Mouse (Mus musculus): ENCODE measurements at regions not wholly inside any gene's neighbourhood (a gene's known extent, or its start where the extent isn't known, plus 50 kb on each side); places are given as distances from the start of the nearest gene placed in this dataset.
"Not testable (repeated sequence)": the region's sequence is repeated elsewhere in the genome, so short reads cannot be mapped to it uniquely, and the experiment has no call there.

GRCm38 (mm10) chr5:6590058-6590457 is 713.9 kb upstream of the Tex47 start:
- Histone ChIP-seq H3K4me3 (replicated peaks; ENCODE audit: low read length) (no peak overlapping the region), H3K4me1 (replicated peaks; ENCODE audit: control insufficient read depth, insufficient read depth, low read length) (no peaks in the 10 kb centered on the region), H3K9ac (replicated peaks; ENCODE audit: low read depth, low read length) (no peak overlapping the region), H3K4me2 (ENCODE audit: low read length) (no peak overlapping the region), H3K27ac (ENCODE audit: low read length) (no peak overlapping the region), H3K9me3 (ENCODE audit: control insufficient read depth, low read length) (no peaks in the 10 kb centered on the region), H3K36me3 (ENCODE audit: control insufficient read depth, insufficient read depth) (no peaks in the 10 kb centered on the region), H3K27me3 (replicated peaks; ENCODE audit: control insufficient read depth, insufficient read depth, low read length) (no peaks in the 10 kb centered on the region)
- ATAC-seq = peak; percentile 70
- WGBS = 50% methylated on average over 4 of the region's 4 CpGs

DNA sequence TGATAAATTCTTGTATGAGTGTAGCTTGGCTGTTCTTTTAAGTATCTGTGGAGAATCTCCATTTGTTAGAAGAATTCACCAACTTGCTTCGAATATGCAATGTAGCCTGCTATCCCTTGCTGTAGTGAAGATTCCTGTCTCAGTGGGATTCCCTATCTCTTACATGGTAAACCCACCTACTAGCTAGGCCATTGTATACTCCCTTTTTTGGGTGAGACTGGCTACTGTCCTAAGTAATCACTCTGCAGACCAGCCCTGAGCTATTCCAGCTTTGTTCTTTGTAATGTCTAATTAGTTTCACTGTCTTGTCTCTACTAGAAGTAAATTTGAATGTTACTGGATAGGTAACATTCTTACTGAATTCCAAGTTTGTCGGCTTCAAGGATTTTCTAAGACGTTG is 692.8 kb upstream of the Tex47 start:
- not testable (repeated sequence) for H3K9me3 ChIP-seq (ENCODE audit: control insufficient read depth, low read length); H3K4me1 ChIP-seq (replicated peaks; ENCODE audit: control insufficient read depth, insufficient read depth, low read length); H3K27ac ChIP-seq (ENCODE audit: low read length); H3K4me2 ChIP-seq (ENCODE audit: low read length); ATAC-seq; H3K4me3 ChIP-seq (replicated peaks; ENCODE audit: low read length); H3K36me3 ChIP-seq (ENCODE audit: control insufficient read depth, insufficient read depth); H3K9ac ChIP-seq (replicated peaks; ENCODE audit: low read depth, low read length); H3K27me3 ChIP-seq (replicated peaks; ENCODE audit: control insufficient read depth, insufficient read depth, low read length)
- 80% methylated on average over 3 of the region's 3 CpGs for WGBS

GRCm38 (mm10) chr5:6644869-6645268 is 659.0 kb upstream of the Tex47 start:
- no peaks in the 10 kb centered on the region for H3K36me3 ChIP-seq (ENCODE audit: control insufficient read depth, insufficient read depth)
- no peak overlapping the region for H3K4me2 ChIP-seq (ENCODE audit: low read length)
- H3K9me3 ChIP-seq (ENCODE audit: control insufficient read depth, low read length) = no peaks in the 10 kb centered on the region
- no peaks in the 10 kb centered on the region for H3K27me3 ChIP-seq (replicated peaks; ENCODE audit: control insufficient read depth, insufficient read depth, low read length)
- no peak for ATAC-seq
- no peaks in the 10 kb centered on the region for H3K4me1 ChIP-seq (replicated peaks; ENCODE audit: control insufficient read depth, insufficient read depth, low read length)
- H3K27ac ChIP-seq (ENCODE audit: low read length) = no peak overlapping the region
- WGBS = 49% methylated on average over 3 of the region's 3 CpGs
- no peak overlapping the region for H3K9ac ChIP-seq (replicated peaks; ENCODE audit: low read depth, low read length)
- no peak overlapping the region for H3K4me3 ChIP-seq (replicated peaks; ENCODE audit: low read length)

GRCm38 (mm10) chr5:6676211-6676610 is 627.7 kb upstream of the Tex47 start:
- not testable (repeated sequence) for H3K27ac ChIP-seq (ENCODE audit: low read length); H3K4me2 ChIP-seq (ENCODE audit: low read length); H3K4me1 ChIP-seq (replicated peaks; ENCODE audit: control insufficient read depth, insufficient read depth, low read length); H3K9ac ChIP-seq (replicated peaks; ENCODE audit: low read depth, low read length); H3K27me3 ChIP-seq (replicated peaks; ENCODE audit: control insufficient read depth, insufficient read depth, low read length); H3K4me3 ChIP-seq (replicated peaks; ENCODE audit: low read length); H3K9me3 ChIP-seq (ENCODE audit: control insufficient read depth, low read length); H3K36me3 ChIP-seq (ENCODE audit: control insufficient read depth, insufficient read depth); ATAC-seq
- WGBS = 44% methylated on average over 3 of the region's 3 CpGs

- Histone ChIP-seq H3K27ac (ENCODE audit: low read length) (no peak overlapping the region), H3K4me2 (ENCODE audit: low read length) (no peak overlapping the region), H3K9ac (replicated peaks; ENCODE audit: low read depth, low read length) (no peak overlapping the region), H3K36me3 (ENCODE audit: control insufficient read depth, insufficient read depth) (no peaks in the 10 kb centered on the region), H3K4me1 (replicated peaks; ENCODE audit: control insufficient read depth, insufficient read depth, low read length) (no peaks in the 10 kb centered on the region), H3K4me3 (replicated peaks; ENCODE audit: low read length) (no peak overlapping the region), H3K27me3 (replicated peaks; ENCODE audit: control insufficient read depth, insufficient read depth, low read length) (no peaks in the 10 kb centered on the region), H3K9me3 (ENCODE audit: control insufficient read depth, low read length) (no peaks in the 10 kb centered on the region)
- 71% methylated on average over 4 of the region's 4 CpGs for WGBS
- no peak for ATAC-seq
Measured at GRCm38 (mm10) chr5:6709668-6710309, 594.1 kb upstream of the Tex47 start.

DNA sequence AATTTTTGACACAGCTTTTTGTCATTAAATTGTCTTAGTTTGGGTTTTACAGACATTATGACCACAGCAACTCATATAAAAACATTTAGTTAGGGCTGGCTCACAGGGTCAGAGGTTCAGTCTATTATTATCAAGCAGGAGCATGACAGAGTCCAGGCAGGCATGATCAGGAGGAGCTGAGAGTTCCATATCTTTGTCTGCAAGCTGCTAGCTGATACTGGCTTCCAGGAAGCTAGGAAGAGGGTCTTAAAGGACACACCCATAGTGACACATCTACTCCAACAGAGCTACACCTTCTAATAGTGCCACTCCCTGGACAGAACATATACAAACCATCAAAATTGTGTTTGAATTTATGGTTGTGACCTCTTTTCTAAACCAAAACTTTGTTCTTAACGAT is 587.7 kb upstream of the Tex47 start:
- no peaks in the 10 kb centered on the region for H3K9me3 ChIP-seq (ENCODE audit: control insufficient read depth, low read length)
- no peak overlapping the region for H3K9ac ChIP-seq (replicated peaks; ENCODE audit: low read depth, low read length)
- no peak overlapping the region for H3K4me3 ChIP-seq (replicated peaks; ENCODE audit: low read length)
- H3K36me3 ChIP-seq (ENCODE audit: control insufficient read depth, insufficient read depth) = no peaks in the 10 kb centered on the region
- ATAC-seq = no peak
- H3K4me1 ChIP-seq (replicated peaks; ENCODE audit: control insufficient read depth, insufficient read depth, low read length) = no peaks in the 10 kb centered on the region
- no peak overlapping the region for H3K27ac ChIP-seq (ENCODE audit: low read length)
- H3K4me2 ChIP-seq (ENCODE audit: low read length) = no peak overlapping the region
- H3K27me3 ChIP-seq (replicated peaks; ENCODE audit: control insufficient read depth, insufficient read depth, low read length) = no peaks in the 10 kb centered on the region
- WGBS = 81% methylated on average over 1 of the region's 1 CpGs

GRCm38 (mm10) chr5:6716630-6717029 is 587.3 kb upstream of the Tex47 start:
- Histone ChIP-seq H3K4me1 (replicated peaks; ENCODE audit: control insufficient read depth, insufficient read depth, low read length) (no peaks in the 10 kb centered on the region), H3K4me3 (replicated peaks; ENCODE audit: low read length) (no peak overlapping the region), H3K4me2 (ENCODE audit: low read length) (no peak overlapping the region), H3K9me3 (ENCODE audit: control insufficient read depth, low read length) (no peaks in the 10 kb centered on the region), H3K9ac (replicated peaks; ENCODE audit: low read depth, low read length) (no peak overlapping the region), H3K36me3 (ENCODE audit: control insufficient read depth, insufficient read depth) (no peaks in the 10 kb centered on the region), H3K27ac (ENCODE audit: low read length) (no peak overlapping the region), H3K27me3 (replicated peaks; ENCODE audit: control insufficient read depth, insufficient read depth, low read length) (no peaks in the 10 kb centered on the region)
- WGBS = 75% methylated on average over 1 of the region's 1 CpGs
- no peak for ATAC-seq
